Mouse (Mus musculus) embryonic facial prominence, embryonic 11.5 days (tissue): Measurements from ENCODE around the gene Krt32. TPM values are rescaled to one million over a fixed set of nuclear protein-coding genes. Genes with fewer than 3 reads are reported as not detected.

Source experiments
- ATAC-seq: fragments of 200-750 bp; cut with Nextera tagmentation; replicated peaks from 2 replicates; pipeline ENCODE4 v1.8.0; 2017; ENCODE audit warnings: low read depth; ENCODE audit not compliant: insufficient number of reproducible peaks, low FRiP score, low TSS enrichment
- DNase-seq: peaks from one replicate; pipeline ENCODE4 v3.0.0-alpha.2; 2015; ENCODE audit warnings: low spot score
- H3K27ac ChIP-seq: fragments of 300-500 bp; sonication (generic); replicated peaks from 2 replicates; pipeline ENCODE4 v1.5.1; 2014; ENCODE audit warnings: mild to moderate bottlenecking, low read depth, low read length, control low read depth
- H3K27me3 ChIP-seq: fragments of 300-500 bp; sonication (generic); 2 replicates; pipeline ENCODE4 v1.6.1; 2014; ENCODE audit warnings: mild to moderate bottlenecking, low read length, moderate library complexity, mixed read lengths; ENCODE audit not compliant: control insufficient read depth, insufficient read depth
- H3K36me3 ChIP-seq: fragments of 300-500 bp; sonication (generic); replicated peaks from 2 replicates; pipeline ENCODE4 v1.6.1; 2014; ENCODE audit warnings: low read depth, mild to moderate bottlenecking, low read length, moderate library complexity, mixed read lengths; ENCODE audit not compliant: control insufficient read depth, insufficient read depth
- H3K4me1 ChIP-seq: fragments of 300-500 bp; sonication (generic); 2 replicates; pipeline ENCODE4 v1.6.1; 2014; ENCODE audit warnings: low read length, mixed read lengths; ENCODE audit not compliant: control insufficient read depth, insufficient read depth
- H3K4me2 ChIP-seq: fragments of 300-500 bp; sonication (generic); 2 replicates; pipeline ENCODE4 v1.6.1; 2014; ENCODE audit warnings: low read depth, mild to moderate bottlenecking, control low read depth, low read length, moderate library complexity
- H3K4me3 ChIP-seq: fragments of 300-500 bp; sonication (generic); 2 replicates; pipeline ENCODE4 v1.5.1; 2014; ENCODE audit warnings: low read depth, low read length, control low read depth
- H3K9ac ChIP-seq: fragments of 300-500 bp; sonication (generic); replicated peaks from 2 replicates; pipeline ENCODE4 v1.6.1; 2014; ENCODE audit warnings: mild to moderate bottlenecking, control low read depth, low read length
- H3K9me3 ChIP-seq: fragments of 300-500 bp; sonication (generic); replicated peaks from 2 replicates; pipeline ENCODE4 v1.6.1; 2016; ENCODE audit warnings: mild to moderate bottlenecking, low read length, inconsistent platforms, mixed read lengths; ENCODE audit not compliant: control insufficient read depth
- WGBS: fragments of 180-500 bp; shearing (Covaris S2); extraction: QIAGEN DNeasy Blood & Tissue Kit; methylation state at CpG from one replicate; pipeline ENCODE4 v1.1.7; 2014; 5-methylcytosine and 5-hydroxymethylcytosine counted together
- polyA plus RNA-seq: library from polyadenylated mRNA; unstranded; fragments of >200 nt; fragmentation: Nextera tagmentation; extraction: Ambion mirVana; gene quantifications from 2 replicates; pipeline ENCODE4 v1.2.1, GENCODE M21; 2014

Gene Krt32
- polyA plus RNA-seq, 1 experiment from 2014 or later = not detected

DNA sequence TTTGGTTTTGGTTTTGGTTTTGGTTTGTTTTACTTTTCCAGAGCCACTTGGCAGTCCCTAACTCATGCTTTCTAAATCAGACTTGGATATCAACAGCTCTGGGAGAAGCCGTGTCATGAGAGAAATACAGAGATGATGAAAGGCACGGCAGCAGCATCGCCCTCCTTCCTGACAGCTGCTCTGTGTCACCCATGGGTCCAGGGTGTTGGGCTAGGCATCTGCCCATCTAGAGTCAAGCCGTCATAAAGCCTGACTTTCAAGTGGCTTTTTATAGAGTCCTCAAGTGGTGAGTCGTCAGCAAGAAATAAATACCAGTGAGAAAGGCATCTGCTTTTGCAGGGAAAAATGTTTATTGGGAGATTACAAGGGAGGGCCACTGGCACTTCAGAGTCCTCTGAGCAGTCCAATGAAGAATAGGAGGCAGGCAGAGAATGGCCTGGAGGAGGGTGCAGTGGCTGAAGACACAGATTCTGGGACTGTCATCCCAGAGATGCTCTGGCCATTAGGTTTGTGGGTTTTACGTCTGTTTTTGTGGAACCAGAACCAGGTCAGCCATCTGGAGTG lies 41.6 kb downstream of the Krt32 start:
- DNase-seq (no peak), ATAC-seq (no peak)
- Histone ChIP-seq H3K27ac (no peak overlapping the region), H3K27me3 (no peaks in the 10 kb centered on the region), H3K4me3 (no peak overlapping the region), H3K36me3 (no peaks in the 10 kb centered on the region), H3K4me2 (no peak overlapping the region), H3K4me1 (no peaks in the 10 kb centered on the region), H3K9ac (no peak overlapping the region), H3K9me3 (no peaks in the 10 kb centered on the region)
- WGBS = 84% methylated on average over 6 of the region's 6 CpGs

DNA sequence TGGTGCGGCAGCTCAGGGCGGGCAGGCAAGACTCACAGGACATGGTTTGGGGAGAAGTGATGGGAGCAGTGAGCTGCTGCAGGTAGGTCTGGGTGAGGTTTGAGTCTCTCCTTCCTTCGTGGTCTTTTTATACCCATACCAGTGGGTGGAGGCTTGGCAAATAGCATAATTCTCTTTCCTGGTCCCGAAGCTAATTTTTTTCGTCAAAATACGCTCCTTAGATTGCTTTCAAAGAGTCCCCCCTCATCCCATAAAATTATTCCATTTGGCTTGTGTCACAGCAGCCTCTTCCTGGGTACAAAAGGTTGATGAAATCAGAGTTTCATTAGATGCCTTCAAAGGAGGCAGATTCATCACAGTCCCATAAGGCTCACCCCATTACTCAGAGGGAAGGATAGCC lies 46.6 kb downstream of the Krt32 start, which contains the start of gene Krt34:
Krt34 (minus strand) TSS at position 101 of the 400 bp plus-strand sequence.
- Histone ChIP-seq H3K36me3 (no peaks in the 10 kb centered on the region), H3K9me3 (no peaks in the 10 kb centered on the region), H3K27me3 (no peaks in the 10 kb centered on the region), H3K9ac (no peak within 1 kb of the TSS), H3K27ac (no peak within 1 kb of the TSS), H3K4me2 (no peak within 1 kb of the TSS), H3K4me1 (no peaks in the 10 kb centered on the region), H3K4me3 (no peak within 1 kb of the TSS)
- WGBS = 84% methylated on average over 6 of the region's 6 CpGs
- ATAC-seq = no peak
- DNase-seq = no peak

Other genes starting within 250 kb of the Krt32 start
- not detected in 2 replicates for gene Krtap4-16, start 236.6 kb downstream of the Krt32 start, polyA plus RNA-seq
- not detected in 2 replicates for gene Gm11568, start 230.3 kb downstream of the Krt32 start, polyA plus RNA-seq
- not detected in 2 replicates for gene Gm11559, start 223.8 kb downstream of the Krt32 start, polyA plus RNA-seq
- gene Krtap9-1, start 214.8 kb downstream of the Krt32 start, polyA plus RNA-seq = not detected in 2 replicates
- gene Gm11567, start 209.0 kb downstream of the Krt32 start, polyA plus RNA-seq = not detected in 2 replicates
- gene Krtap31-1, start 180.3 kb downstream of the Krt32 start, polyA plus RNA-seq = not detected in 2 replicates
- not detected in 2 replicates for gene Gm11565, start 173.5 kb downstream of the Krt32 start, polyA plus RNA-seq
- not detected in 2 replicates for gene Krtap31-2, start 151.9 kb downstream of the Krt32 start, polyA plus RNA-seq
- not detected in 2 replicates for gene Krtap9-5, start 139.8 kb downstream of the Krt32 start, polyA plus RNA-seq
- gene Krtap29-1, start 109.2 kb downstream of the Krt32 start, polyA plus RNA-seq = not detected in 2 replicates
- gene Krtap16-1, start 101.6 kb downstream of the Krt32 start, polyA plus RNA-seq = not detected in 2 replicates
- gene Krtap17-1, start 94.2 kb downstream of the Krt32 start, polyA plus RNA-seq = not detected in 2 replicates
- not detected in 2 replicates for gene Krt33a, start 72.0 kb downstream of the Krt32 start, polyA plus RNA-seq
- gene Krt33b, start 58.4 kb downstream of the Krt32 start, polyA plus RNA-seq = not detected in 2 replicates
- gene Krt34, start 46.7 kb downstream of the Krt32 start, polyA plus RNA-seq = not detected in 2 replicates
- gene Krt31, start 37.7 kb downstream of the Krt32 start, polyA plus RNA-seq = not detected in 2 replicates
- not detected in 2 replicates for gene Krt35, start 8.0 kb upstream of the Krt32 start, polyA plus RNA-seq
- gene Krt36, start 17.4 kb upstream of the Krt32 start, polyA plus RNA-seq = 0.13 TPM in 1 of 2 replicates, not detected in the other
- not detected in 2 replicates for gene Krt13, start 33.3 kb upstream of the Krt32 start, polyA plus RNA-seq
- gene Krt15, start 47.7 kb upstream of the Krt32 start, polyA plus RNA-seq = 8.2 and 8.6 TPM in 2 replicates
- 8.0 and 10.5 TPM in 2 replicates for gene Krt19, start 60.4 kb upstream of the Krt32 start, polyA plus RNA-seq
- not detected in 2 replicates for gene Krt9, start 105.0 kb upstream of the Krt32 start, polyA plus RNA-seq
- gene Krt14, start 119.3 kb upstream of the Krt32 start, polyA plus RNA-seq = 30.7 and 31.2 TPM in 2 replicates
- gene Krt16, start 160.7 kb upstream of the Krt32 start, polyA plus RNA-seq = not detected in 2 replicates
- gene Krt17, start 172.8 kb upstream of the Krt32 start, polyA plus RNA-seq = 1.3 and 1.8 TPM in 2 replicates
- gene Krt42, start 181.6 kb upstream of the Krt32 start, polyA plus RNA-seq = not detected in 2 replicates
- gene Eif1, start 231.7 kb upstream of the Krt32 start, polyA plus RNA-seq = 1,683 and 1,757 TPM in 2 replicates
- not detected in 2 replicates for gene Gast, start 246.2 kb upstream of the Krt32 start, polyA plus RNA-seq